Mouse (Mus musculus): ENCODE measurements around the gene Mvb12b. TPM values are rescaled to one million over a fixed set of nuclear protein-coding genes. Genes with fewer than 3 reads are reported as not detected.

Mvb12b gene
- polyA plus RNA-seq, 1 experiment from 2014 or later: 16.6 TPM

DNA sequence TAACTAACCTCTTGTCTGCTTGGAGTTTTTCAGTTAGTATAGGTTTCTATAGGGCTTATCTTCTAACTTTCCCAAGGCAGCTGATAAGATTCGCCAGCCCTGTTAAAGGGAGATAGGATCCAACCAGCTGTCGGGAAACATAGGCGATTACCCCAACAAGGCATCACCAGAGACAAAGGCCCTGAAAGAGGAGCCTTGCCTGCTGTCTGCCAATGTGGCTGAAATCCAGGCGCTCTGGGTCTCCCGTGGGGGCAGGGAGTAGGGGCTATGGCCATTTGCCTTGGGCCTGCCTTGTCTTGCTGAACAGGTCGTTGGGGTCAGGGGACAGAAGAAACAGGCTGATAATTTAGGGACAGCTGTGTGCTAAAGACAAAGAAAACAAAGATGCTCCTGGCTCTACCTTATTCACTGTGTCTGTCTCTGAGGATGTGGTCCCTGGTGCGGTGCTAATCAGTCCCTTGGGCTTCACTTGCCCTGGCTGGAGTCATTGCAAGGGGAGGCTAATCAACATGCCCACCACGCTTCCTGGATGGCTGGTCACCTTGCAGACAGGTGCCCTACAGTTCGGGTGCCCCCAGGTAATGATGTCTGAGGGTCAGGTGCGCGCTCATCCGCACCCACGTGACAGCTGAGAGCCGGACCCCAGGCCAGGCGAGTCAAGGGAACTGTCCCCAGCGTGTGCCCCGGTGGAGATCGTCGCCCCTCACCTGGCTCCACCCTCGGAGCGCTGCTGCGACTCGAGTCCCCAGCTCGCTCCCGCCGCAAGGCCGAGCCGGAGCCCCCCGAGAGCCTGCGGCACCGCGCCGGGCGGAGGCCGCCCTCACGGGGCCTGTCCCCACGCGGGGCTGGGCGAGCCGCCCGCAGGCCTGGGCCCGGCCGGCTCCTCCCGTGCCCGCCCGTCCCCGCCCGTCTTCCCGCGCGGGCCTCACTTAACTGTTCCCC is 1.1 kb downstream of the Mvb12b start:
- WGBS: under 1% methylated on average over 51 of the region's 51 CpGs

DNA sequence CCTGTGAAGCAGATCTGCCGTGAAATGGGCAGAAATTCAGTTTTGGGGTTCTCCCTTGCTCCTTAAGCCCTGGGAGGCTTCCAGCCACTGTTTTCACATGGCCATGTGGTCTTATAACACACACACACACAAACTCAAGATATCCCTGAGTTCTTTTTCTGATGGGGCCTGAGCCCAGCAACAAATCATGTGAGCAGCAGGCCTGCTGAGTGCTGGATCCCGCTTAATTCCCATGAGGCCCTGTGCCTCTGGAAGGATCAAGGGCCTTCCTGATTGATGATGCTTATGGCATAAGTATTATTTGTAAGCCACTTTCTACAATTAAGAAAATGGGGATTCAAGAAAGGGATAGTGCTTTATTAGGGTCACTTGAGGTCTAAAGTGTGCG is 2.5 kb downstream of the Mvb12b start:
- Histone ChIP-seq H3K9me3 (replicated peaks) (no peaks in the 10 kb centered on the region), H3K27ac (ENCODE audit: poor library complexity, severe bottlenecking) (no peak overlapping the region), H3K36me3 (no peaks in the 10 kb centered on the region), H3K4me2 (no peak overlapping the region), H3K9ac (no peak overlapping the region), H3K27me3 (replicated peaks) (peaks cover 6% of the 10 kb centered on the region; the same call in 1 of the 2 replicates), H3K4me1 (replicated peaks) (peaks cover 19% of the 10 kb centered on the region), H3K4me3 (no peak overlapping the region)
- 94% methylated on average over 3 of the region's 3 CpGs for WGBS
- no peak for ATAC-seq (ENCODE audit: insufficient number of reproducible peaks, low FRiP score)

More for the DNA sequence above, 1.1 kb downstream of the Mvb12b start:
- H3K9me3 ChIP-seq (replicated peaks): peaks cover 5% of the 10 kb centered on the region; the same call in 1 of the 2 replicates
- peak overlapping the region; percentile 83 for H3K4me2 ChIP-seq
- no peaks in the 10 kb centered on the region for H3K36me3 ChIP-seq
- H3K27me3 ChIP-seq (replicated peaks): no peaks in the 10 kb centered on the region; the same call in 1 of the 2 replicates
- H3K4me3 ChIP-seq: peak overlapping the region; percentile 82
- H3K4me1 ChIP-seq (replicated peaks): peaks cover 17% of the 10 kb centered on the region
- peak overlapping the region; percentile 93 for H3K9ac ChIP-seq
- ATAC-seq (ENCODE audit: insufficient number of reproducible peaks, low FRiP score): peak; percentile 80
- peak overlapping the region; percentile 71 for H3K27ac ChIP-seq (ENCODE audit: poor library complexity, severe bottlenecking)

DNA sequence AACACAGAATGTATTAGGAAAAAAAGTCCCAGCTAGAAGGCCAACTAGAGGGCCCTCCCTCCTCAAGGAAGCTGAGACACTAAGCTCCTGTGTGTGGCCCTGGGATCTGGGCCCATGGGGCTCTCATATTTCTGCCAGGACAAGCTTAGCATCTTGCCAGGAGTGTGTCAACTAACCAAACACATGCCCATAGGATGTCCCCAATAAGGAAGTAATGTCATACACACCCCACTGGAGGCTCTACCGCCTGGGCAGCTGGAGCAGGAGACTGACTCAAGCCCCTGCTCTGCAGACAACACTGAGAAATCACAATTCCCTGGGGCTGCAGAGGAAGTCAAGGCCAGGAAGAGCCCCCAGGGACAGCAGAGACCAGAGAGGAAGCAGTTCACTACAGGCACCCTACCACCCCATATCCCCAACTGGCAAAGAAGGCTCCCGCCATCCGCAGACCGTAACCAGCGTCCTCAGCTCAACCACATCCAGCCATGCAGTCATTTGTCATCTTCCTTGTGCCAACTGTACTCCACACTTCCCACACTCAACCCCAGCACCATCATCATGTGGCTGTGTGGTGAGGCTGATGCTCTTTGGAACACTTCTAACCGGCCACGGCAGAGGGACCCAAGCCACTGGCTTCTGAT is 3.0 kb downstream of the Mvb12b start:
- WGBS: 83% methylated on average over 7 of the region's 7 CpGs
- Histone ChIP-seq H3K4me1 (replicated peaks) (peaks cover 22% of the 10 kb centered on the region), H3K27me3 (replicated peaks) (peaks cover 6% of the 10 kb centered on the region; the same call in 1 of the 2 replicates), H3K4me3 (no peak overlapping the region), H3K27ac (ENCODE audit: poor library complexity, severe bottlenecking) (no peak overlapping the region), H3K36me3 (no peaks in the 10 kb centered on the region), H3K9me3 (replicated peaks) (no peaks in the 10 kb centered on the region), H3K4me2 (no peak overlapping the region), H3K9ac (no peak overlapping the region)
- no peak for ATAC-seq (ENCODE audit: insufficient number of reproducible peaks, low FRiP score)

DNA sequence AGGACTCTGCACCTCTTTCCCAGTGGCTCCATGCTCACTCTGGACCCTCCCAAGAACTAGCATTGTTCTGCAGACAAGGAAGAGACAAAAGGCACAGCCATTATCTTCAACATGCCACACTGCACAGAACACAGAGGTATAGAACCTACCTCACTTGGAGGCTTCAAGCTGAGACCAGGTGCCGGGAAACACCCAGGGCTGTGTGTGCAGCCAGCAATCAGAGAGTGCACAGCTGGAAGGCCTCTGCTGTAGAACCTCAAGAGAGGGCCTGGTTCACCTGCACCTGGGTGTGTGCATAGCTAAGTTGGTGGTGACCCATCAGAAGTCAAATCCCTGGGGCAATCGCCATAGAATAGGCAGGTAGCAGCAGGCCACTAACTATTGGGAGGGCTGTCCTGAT is 8.5 kb downstream of the Mvb12b start:
- Histone ChIP-seq H3K4me1 (replicated peaks) (peaks cover 53% of the 10 kb centered on the region), H3K4me3 (no peak overlapping the region), H3K4me2 (no peak overlapping the region), H3K9ac (no peak overlapping the region), H3K9me3 (replicated peaks) (no peaks in the 10 kb centered on the region), H3K27me3 (replicated peaks) (0 out of 2 replicates have a peak, but pooled peaks cover 6% of the 10 kb centered on the region), H3K27ac (ENCODE audit: poor library complexity, severe bottlenecking) (no peak overlapping the region), H3K36me3 (peaks cover 1% of the 10 kb centered on the region; the same call in 1 of the 2 replicates)
- ATAC-seq (ENCODE audit: insufficient number of reproducible peaks, low FRiP score): no peak
- WGBS: 77% methylated on average over 2 of the region's 2 CpGs

DNA sequence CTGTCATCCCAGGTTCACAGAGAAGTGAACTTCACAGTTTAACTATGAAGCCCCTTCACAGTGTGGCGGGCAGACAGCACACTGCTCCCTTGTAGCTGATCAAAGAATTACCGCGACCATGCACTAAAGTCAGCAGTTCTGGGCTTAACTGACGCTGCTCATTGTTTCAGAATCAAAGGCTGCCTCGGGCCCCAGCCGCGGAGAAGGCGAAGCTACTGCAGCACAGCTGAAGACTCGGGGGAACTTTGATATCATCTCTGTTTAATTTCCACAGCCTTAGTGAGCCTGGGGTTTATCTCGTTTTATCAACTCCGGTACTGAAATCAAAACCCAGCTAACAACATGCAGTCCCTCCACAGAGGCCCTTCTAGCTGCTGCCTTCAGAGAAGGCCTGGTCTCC is 9.3 kb downstream of the Mvb12b start:
- Histone ChIP-seq H3K9ac (no peak overlapping the region), H3K4me1 (replicated peaks) (peaks cover 53% of the 10 kb centered on the region), H3K27me3 (replicated peaks) (0 out of 2 replicates have a peak, but pooled peaks cover 6% of the 10 kb centered on the region), H3K36me3 (peaks cover 9% of the 10 kb centered on the region), H3K9me3 (replicated peaks) (no peaks in the 10 kb centered on the region), H3K4me2 (no peak overlapping the region), H3K27ac (ENCODE audit: poor library complexity, severe bottlenecking) (no peak overlapping the region), H3K4me3 (no peak overlapping the region)
- ATAC-seq (ENCODE audit: insufficient number of reproducible peaks, low FRiP score): no peak
- WGBS: 37% methylated on average over 11 of the region's 11 CpGs

DNA sequence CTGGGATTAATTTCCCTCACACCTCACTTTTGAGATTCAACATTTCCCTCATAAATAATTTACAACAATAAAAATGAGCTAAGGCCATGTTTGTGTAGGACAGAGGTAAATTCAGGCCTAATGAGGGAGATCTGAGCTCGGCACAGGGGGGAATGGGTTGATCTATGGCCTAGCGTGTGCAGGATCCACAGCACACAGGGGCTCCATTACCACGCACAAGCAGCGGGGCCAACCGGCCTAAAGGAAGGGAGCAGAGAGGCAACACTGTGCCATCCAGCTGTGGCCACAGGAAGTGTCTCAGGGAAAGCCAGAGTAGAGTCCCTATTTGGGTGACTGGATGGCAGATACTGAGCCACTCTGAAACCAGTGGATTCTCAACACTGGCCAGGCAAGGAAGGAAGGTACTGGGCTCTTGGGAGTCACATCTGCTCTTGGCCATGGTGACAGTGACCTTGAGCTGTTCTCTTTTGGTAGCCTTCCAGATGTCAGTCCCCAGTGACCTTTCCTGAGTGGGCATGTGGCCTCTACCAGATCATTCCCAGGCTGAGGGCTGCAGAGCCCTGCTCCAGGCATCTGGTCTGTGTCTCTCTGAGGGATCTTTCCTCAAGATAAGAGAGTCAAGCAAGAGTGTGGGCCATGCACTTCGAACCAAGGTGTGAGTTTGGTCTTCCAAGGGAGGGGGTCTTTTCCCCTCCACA is 9.9 kb downstream of the Mvb12b start:
- Histone ChIP-seq H3K27ac (ENCODE audit: poor library complexity, severe bottlenecking) (no peak overlapping the region), H3K9me3 (replicated peaks) (0 out of 2 replicates have a peak, but pooled peaks cover 3% of the 10 kb centered on the region), H3K9ac (0 out of 2 replicates have a peak overlapping the region, but pooled peaks have one; percentile 22), H3K4me2 (no peak overlapping the region), H3K4me1 (replicated peaks) (peaks cover 56% of the 10 kb centered on the region), H3K27me3 (replicated peaks) (peaks cover 11% of the 10 kb centered on the region; the same call in 1 of the 2 replicates), H3K36me3 (peaks cover 15% of the 10 kb centered on the region), H3K4me3 (no peak overlapping the region)
- WGBS: 75% methylated on average over 6 of the region's 6 CpGs
- ATAC-seq (ENCODE audit: insufficient number of reproducible peaks, low FRiP score): no peak

DNA sequence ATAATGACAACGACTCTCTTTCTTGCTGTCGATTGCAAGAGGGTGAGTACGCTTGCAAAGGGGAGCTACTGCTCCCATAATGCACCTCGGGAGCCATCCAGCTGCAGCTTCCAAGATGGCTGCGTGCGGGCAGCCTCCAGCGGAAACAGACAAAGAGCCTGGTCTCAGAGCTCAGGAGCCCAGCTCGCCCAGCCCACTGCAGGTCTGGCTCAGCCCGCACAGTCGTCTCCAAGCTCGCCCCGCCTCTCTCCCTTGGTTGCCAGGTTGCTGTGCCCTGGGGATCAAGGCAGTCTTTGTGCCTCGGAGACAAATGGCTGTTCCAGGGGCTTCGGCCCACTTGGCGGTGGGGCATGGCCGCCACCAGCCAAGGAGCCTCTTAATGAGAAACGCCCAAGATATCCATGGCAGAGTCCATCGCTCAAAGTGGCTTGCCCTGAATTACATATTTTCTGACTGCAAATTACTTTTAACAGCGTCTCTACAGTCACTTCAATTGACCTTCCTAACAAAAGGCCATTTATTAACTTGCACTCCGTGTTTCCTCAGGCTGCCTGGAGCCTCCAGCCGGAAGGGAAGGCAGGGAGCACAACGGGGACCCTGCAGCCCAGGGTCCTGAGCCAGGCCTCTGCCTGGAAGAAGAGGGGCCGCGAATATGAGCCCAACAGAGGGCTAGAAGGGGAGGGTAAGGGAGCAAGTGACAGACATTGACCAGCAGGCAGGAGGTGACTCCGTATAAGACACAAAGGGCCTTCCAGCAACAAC is 11.0 kb downstream of the Mvb12b start:
- Histone ChIP-seq H3K4me2 (peak overlapping the region; percentile 43), H3K27me3 (replicated peaks) (peaks cover 11% of the 10 kb centered on the region; the same call in 1 of the 2 replicates), H3K27ac (ENCODE audit: poor library complexity, severe bottlenecking) (peak overlapping the region; percentile 71), H3K4me1 (replicated peaks) (peaks cover 56% of the 10 kb centered on the region), H3K36me3 (peaks cover 26% of the 10 kb centered on the region), H3K4me3 (no peak overlapping the region), H3K9me3 (replicated peaks) (peaks cover 7% of the 10 kb centered on the region; the same call in 1 of the 2 replicates), H3K9ac (no peak overlapping the region)
- WGBS: 35% methylated on average over 25 of the region's 25 CpGs
- no peak for ATAC-seq (ENCODE audit: insufficient number of reproducible peaks, low FRiP score)

DNA sequence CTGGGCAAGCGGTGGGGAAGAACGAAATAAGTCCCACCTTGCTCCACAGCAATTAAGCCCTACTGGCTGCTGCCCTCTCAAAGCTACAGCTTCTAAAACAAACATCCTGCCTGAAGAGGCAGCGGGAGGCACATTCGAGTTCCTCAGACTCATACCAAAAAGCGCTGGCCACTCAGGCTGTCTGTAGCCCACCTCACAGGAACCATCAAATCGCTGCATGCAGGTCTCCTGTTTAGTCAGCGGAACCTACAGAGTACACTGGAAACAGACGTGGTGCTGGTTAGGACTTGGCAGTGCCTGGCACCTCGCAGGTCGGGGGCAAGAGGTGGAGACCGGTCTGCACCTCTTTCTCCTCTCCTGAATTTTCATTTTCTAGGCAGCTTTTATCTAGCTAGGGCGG is 12.2 kb downstream of the Mvb12b start:
- 67% methylated on average over 12 of the region's 12 CpGs for WGBS
- Histone ChIP-seq H3K9ac (no peak overlapping the region), H3K9me3 (replicated peaks) (peaks cover 12% of the 10 kb centered on the region; the same call in 1 of the 2 replicates), H3K36me3 (peaks cover 32% of the 10 kb centered on the region), H3K27ac (ENCODE audit: poor library complexity, severe bottlenecking) (no peak overlapping the region), H3K4me3 (no peak overlapping the region), H3K4me1 (replicated peaks) (peaks cover 67% of the 10 kb centered on the region), H3K27me3 (replicated peaks) (peaks cover 5% of the 10 kb centered on the region; the same call in 1 of the 2 replicates), H3K4me2 (no peak overlapping the region)
- no peak for ATAC-seq (ENCODE audit: insufficient number of reproducible peaks, low FRiP score)

DNA sequence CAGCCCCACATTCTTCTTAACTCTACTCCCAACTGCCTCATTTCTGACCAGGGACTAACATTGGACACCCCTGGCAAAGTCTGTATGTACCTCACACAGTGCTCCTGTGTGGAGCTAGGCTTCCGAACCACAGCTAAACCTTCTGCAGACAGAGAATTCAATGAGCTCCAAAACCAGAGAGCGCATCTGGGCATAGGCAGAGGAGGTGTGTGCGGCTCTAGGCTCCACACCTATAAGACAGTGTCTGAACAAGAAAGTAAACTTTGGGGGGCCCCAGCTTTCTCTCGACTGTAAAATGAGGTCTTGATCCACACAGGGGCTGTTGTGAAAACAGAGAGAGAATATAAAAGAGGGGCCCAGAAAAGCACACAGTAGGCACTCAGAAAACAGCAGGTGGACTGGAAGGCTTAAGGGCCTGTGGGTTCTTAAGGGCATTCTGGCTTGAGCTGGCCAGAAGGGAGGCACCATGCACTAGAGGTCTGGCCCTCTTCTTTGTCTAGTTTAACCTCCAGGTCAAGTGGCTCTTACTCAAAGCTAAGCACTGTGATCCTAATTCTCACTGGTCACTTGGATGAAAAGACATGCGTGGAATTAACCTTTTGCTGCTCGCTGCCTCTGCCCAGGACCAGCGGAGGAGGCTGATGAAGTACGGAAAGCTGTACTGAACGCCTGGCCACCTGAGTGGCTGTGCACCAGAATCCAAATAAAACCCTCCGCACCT is 12.7 kb downstream of the Mvb12b start:
- Histone ChIP-seq H3K9me3 (replicated peaks) (peaks cover 12% of the 10 kb centered on the region; the same call in 1 of the 2 replicates), H3K27ac (ENCODE audit: poor library complexity, severe bottlenecking) (no peak overlapping the region), H3K27me3 (replicated peaks) (peaks cover 5% of the 10 kb centered on the region; the same call in 1 of the 2 replicates), H3K4me1 (replicated peaks) (peaks cover 68% of the 10 kb centered on the region), H3K9ac (no peak overlapping the region), H3K36me3 (peaks cover 32% of the 10 kb centered on the region), H3K4me2 (no peak overlapping the region), H3K4me3 (no peak overlapping the region)
- 76% methylated on average over 10 of the region's 10 CpGs for WGBS
- ATAC-seq (ENCODE audit: insufficient number of reproducible peaks, low FRiP score): no peak

DNA sequence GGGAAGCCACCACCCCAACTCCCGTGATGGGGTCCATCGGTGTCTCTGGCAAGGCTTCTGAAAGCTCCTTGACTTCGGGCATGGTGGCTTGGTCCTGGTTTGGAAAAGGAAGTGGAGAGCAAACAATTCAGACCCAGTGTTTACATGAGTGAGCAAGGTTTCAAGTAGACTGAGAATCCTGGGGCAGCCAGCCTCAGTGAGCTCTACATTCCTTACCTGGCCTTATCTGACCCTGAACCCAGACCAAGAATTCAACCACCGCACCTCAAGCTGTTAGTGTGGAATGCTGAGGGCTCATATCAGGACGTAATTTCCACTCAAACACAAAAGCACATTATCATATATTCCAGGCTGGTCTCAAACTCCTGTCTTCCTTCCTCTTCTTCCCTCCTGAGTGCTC is 13.4 kb downstream of the Mvb12b start:
- Histone ChIP-seq H3K9ac (no peak overlapping the region), H3K27me3 (replicated peaks) (peaks cover 5% of the 10 kb centered on the region; the same call in 1 of the 2 replicates), H3K4me2 (no peak overlapping the region), H3K4me1 (replicated peaks) (peaks cover 70% of the 10 kb centered on the region), H3K27ac (ENCODE audit: poor library complexity, severe bottlenecking) (no peak overlapping the region), H3K9me3 (replicated peaks) (peaks cover 12% of the 10 kb centered on the region; the same call in 1 of the 2 replicates), H3K4me3 (no peak overlapping the region), H3K36me3 (peaks cover 32% of the 10 kb centered on the region)
- WGBS: 69% methylated on average over 5 of the region's 5 CpGs
- ATAC-seq (ENCODE audit: insufficient number of reproducible peaks, low FRiP score): no peak

All from heart, embryonic 12.5 days (tissue).